Mouse (Mus musculus): ENCODE results near the gene Vmn2r14. TPM values are rescaled to one million over a fixed set of nuclear protein-coding genes. Genes with fewer than 3 reads are reported as not detected.
"Not testable (repeated sequence)": the region's sequence is repeated elsewhere in the genome, so short reads cannot be mapped to it uniquely, and the experiment has no call there.

Gene Vmn2r14
- not detected for total RNA-seq (2021)
- long read RNA-seq, experiment 1, result 0 reads
- long read RNA-seq, experiment 2, result 0 reads

DNA sequence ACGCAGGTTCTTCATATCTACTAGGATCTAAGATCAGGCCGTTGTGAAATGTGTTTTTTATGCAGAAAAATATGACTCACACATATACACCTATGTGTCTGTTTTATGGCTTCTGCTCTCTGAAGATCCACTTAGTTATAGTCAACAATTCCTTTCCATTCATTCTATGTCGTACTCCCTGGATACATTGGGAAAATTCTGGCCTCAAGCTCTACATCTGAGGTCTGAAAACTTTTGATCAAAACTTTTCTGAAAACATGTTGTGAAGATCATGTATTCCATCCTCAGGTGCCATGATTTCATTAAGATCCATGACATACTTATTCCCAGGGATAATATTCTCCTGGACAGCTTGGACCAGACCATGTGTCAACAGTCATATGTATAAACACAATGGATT, at the start of gene Vmn2r14:
Gene Vmn2r14 (minus strand): TSS at position 101 of the 400 bp plus-strand sequence.
- no peak for DNase-seq

- not testable (repeated sequence) for DNase-seq
Observed at GRCm38 (mm10) chr5:109192099-109192498, 32.4 kb downstream of the Vmn2r14 start, which contains the start of gene Vmn2r13. Gene Vmn2r13, minus strand, starts transcription at chr5:109192199.

- DNase-seq, result not testable (repeated sequence)
Observed at GRCm38 (mm10) chr5:109166851-109167250, 57.7 kb downstream of the Vmn2r14 start.

Other genes with a start within 250 kb of the Vmn2r14 start
- not detected for gene Vmn2r10, start 218.2 kb downstream of the Vmn2r14 start, total RNA-seq (2021)
- gene Vmn2r11, start 165.1 kb downstream of the Vmn2r14 start, total RNA-seq (2021), result not detected
- gene Vmn2r12, start 126.8 kb downstream of the Vmn2r14 start, total RNA-seq (2021), result not detected
- gene Vmn2r13, start 32.5 kb downstream of the Vmn2r14 start, total RNA-seq (2021), result not detected
- gene Vmn2r15, start 72.9 kb upstream of the Vmn2r14 start, total RNA-seq (2021), result not detected
- not detected for gene Vmn2r16, start 105.5 kb upstream of the Vmn2r14 start, total RNA-seq (2021)
- not detected for gene Vmn2r17, start 195.0 kb upstream of the Vmn2r14 start, total RNA-seq (2021)